Mouse (Mus musculus): Measurements from ENCODE around the gene Nfia.
A peak's percentile ranks its signal among the peaks of the same experiment; 100 is the strongest.

The Nfia gene

GRCm38 (mm10) chr4:97766100-97766499, 6.4 kb upstream of the Nfia start:
- DNase-seq (ENCODE audit: low read depth, low spot score) = no peak

- DNase-seq (ENCODE audit: low read depth, low spot score) = no peak
Measured at GRCm38 (mm10) chr4:97767025-97767424, 5.5 kb upstream of the Nfia start.

- DNase-seq (ENCODE audit: low read depth, low spot score) = no peak
Measured at GRCm38 (mm10) chr4:97767516-97767915, 5.0 kb upstream of the Nfia start.

GRCm38 (mm10) chr4:97769861-97770260, 2.7 kb upstream of the Nfia start:
- DNase-seq (ENCODE audit: low read depth, low spot score) = no peak

- no peak for DNase-seq (ENCODE audit: low read depth, low spot score)
Measured at GRCm38 (mm10) chr4:97771426-97771825, 1.1 kb upstream of the Nfia start.

- peak; percentile 95 for DNase-seq (ENCODE audit: low read depth, low spot score)
Measured at GRCm38 (mm10) chr4:97772084-97772484, 450 bp upstream of the Nfia start.

GRCm38 (mm10) chr4:97773110-97773593, 618 bp downstream of the Nfia start:
- DNase-seq (ENCODE audit: low read depth, low spot score) = peak; percentile 99

- DNase-seq (ENCODE audit: low read depth, low spot score) = no peak
Measured at GRCm38 (mm10) chr4:97773791-97774190, 1.3 kb downstream of the Nfia start.

GRCm38 (mm10) chr4:97774446-97774950, 2.0 kb downstream of the Nfia start:
- no peak for DNase-seq (ENCODE audit: low read depth, low spot score)

GRCm38 (mm10) chr4:97775059-97775458, 2.5 kb downstream of the Nfia start:
- no peak for DNase-seq (ENCODE audit: low read depth, low spot score)

GRCm38 (mm10) chr4:97775494-97776265, 3.1 kb downstream of the Nfia start:
- no peak for DNase-seq (ENCODE audit: low read depth, low spot score)

GRCm38 (mm10) chr4:97776388-97777080, 4.0 kb downstream of the Nfia start:
- no peak for DNase-seq (ENCODE audit: low read depth, low spot score)

GRCm38 (mm10) chr4:97777081-97777705, 4.7 kb downstream of the Nfia start:
- DNase-seq (ENCODE audit: low read depth, low spot score) = no peak

- DNase-seq (ENCODE audit: low read depth, low spot score) = no peak
Measured at GRCm38 (mm10) chr4:97777706-97778176, 5.2 kb downstream of the Nfia start, which contains the start of gene E130114P18Rik. TSS of gene E130114P18Rik (minus strand) at chr4:97778078.

GRCm38 (mm10) chr4:97778211-97779002, 5.9 kb downstream of the Nfia start:
- DNase-seq (ENCODE audit: low read depth, low spot score) = no peak

- DNase-seq (ENCODE audit: low read depth, low spot score) = no peak
Measured at GRCm38 (mm10) chr4:97779003-97779930, 6.7 kb downstream of the Nfia start.

GRCm38 (mm10) chr4:97780024-97780423, 7.5 kb downstream of the Nfia start:
- no peak for DNase-seq (ENCODE audit: low read depth, low spot score)

GRCm38 (mm10) chr4:97780666-97781435, 8.3 kb downstream of the Nfia start:
- no peak for DNase-seq (ENCODE audit: low read depth, low spot score)

GRCm38 (mm10) chr4:97782069-97782468, 9.5 kb downstream of the Nfia start:
- DNase-seq (ENCODE audit: low read depth, low spot score) = no peak
